Mouse (Mus musculus): ENCODE data around the gene Acp4.
"Not testable (repeated sequence)": the region's sequence is repeated elsewhere in the genome, so short reads cannot be mapped to it uniquely, and the experiment has no call there.

Gene Acp4

DNA sequence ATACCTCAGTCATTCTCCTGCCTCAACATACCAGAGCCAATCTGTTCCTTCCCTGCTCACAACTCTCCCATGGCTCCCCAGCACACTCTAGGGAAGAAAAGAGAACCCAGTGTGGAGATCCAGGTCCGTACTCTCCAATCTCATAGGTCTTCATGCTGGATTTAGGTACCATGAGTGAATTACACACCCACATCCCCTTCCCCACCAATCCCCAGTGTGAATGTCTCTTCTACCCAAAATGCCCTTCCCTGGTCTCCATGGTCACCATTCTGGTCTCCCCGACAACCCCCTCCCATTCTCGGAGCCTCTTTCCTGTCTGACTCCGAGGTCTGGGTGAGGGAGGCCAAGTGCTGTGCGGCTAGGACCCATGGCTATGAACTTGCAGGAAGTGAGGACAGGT is 4.0 kb upstream of the Acp4 start, which contains the start of gene Gm15517:
Gene Gm15517, plus strand, starts transcription at position 301 of the 400 bp plus-strand sequence.
- no peak for DNase-seq

GRCm38 (mm10) chr7:44260410-44260809 is 3.2 kb upstream of the Acp4 start:
- no peak for DNase-seq

- no peak for DNase-seq
Measured at GRCm38 (mm10) chr7:44254930-44255329, 2.2 kb downstream of the Acp4 start.

GRCm38 (mm10) chr7:44253023-44253616 is 4.1 kb downstream of the Acp4 start:
- no peak for DNase-seq

- DNase-seq: not testable (repeated sequence)
Measured at GRCm38 (mm10) chr7:44250732-44251275, 6.4 kb downstream of the Acp4 start.

- no peak for DNase-seq
Measured at GRCm38 (mm10) chr7:44249248-44249647, 7.9 kb downstream of the Acp4 start.

- no peak for DNase-seq
Measured at GRCm38 (mm10) chr7:44247971-44248370, 9.2 kb downstream of the Acp4 start.

DNA sequence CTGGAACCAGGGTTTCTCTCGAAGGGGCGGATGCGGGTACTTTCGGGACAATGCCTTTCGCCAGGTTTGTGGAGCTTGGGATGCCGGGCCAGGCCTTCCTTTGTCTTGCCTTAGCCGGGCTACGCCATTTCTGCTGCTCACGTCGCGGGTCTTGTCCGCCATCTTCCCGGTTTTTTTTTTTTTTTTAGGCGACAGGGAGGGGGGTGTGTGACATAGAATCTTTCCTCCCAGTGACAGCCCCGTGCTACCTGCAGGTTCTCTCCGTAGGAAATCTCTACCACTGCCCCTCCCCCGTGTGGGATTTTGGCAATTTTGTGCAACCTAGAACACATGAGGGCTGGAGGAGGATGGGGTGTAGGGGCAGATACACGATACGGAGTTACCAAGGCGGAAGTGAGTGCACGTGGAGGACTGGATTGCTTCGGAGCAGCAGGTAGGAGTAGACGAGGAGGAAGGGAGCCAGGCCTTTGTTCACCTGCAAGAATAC is 10.2 kb downstream of the Acp4 start:
- DNase-seq: no peak

DNA sequence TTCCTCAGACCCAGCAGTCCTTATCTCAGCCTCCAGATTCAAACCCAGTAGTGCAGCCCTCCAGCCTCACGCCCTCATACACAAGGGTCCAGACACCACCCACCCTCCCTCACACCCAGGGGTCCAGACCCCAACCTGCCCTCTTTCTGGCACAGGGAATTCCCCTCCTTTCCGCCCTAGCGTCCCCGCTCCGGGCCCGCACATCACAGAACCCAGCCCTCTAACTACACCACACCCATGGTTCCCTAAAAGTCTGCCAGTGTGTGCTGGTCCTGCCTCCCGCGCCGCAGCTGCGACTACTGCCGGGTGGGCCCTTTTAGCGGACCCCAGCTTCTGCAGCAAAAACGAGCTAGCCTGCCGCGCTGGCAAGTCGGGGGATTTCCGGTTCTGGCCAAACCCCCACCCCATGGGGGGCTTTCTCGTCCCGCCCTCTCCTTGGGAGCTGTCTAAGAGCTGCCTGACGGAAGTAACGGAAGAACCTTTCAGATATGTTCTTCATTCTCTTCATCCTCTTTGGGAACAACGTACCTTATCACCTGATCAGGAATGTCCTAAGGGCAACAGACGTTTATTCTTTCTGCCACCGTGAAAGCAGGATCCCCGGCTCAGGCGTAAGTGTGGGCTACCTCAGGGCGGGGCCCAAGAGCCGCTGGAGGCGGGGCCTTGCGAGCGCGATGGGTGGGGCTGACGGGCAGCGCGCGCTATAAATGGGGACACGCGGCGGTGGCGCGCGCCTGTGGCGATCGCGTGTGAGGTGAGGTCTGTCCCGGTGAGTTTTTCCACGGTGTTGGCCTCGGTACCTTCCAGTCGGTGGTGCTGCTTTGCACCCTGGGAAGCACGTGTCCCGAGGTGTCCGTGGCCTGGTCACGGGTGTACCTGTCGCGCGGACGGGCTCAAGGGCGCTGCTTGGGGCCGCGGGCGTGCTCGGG is 10.9 kb downstream of the Acp4 start, which contains the start of the genes 1700028J19Rik and 2410002F23Rik:
Gene 1700028J19Rik, minus strand, starts transcription at position 641 of the 929 bp plus-strand sequence.
Gene 2410002F23Rik, plus strand, starts transcription at position 668 of the 929 bp plus-strand sequence.
- DNase-seq: peak; percentile 91

DNA sequence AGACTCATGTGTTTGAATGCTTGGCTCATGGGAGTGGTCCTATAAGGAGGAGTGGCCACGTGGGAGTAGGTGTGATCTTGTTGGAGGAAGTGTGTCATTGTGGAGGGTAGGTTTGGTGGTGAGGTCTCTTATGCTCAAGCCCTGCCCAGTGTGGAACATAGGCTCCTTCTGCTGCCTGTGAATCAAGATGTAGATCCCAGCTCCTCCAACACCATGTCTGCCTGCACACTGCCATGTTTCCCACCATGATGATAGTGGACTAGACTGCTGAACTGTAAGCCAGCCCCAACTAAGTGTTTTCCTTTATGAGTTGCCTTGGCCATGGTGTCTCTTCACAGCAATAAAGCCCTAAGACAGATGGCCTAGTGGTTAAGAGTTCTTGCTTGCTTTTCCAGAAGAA is 13.1 kb downstream of the Acp4 start:
- no peak for DNase-seq

GRCm38 (mm10) chr7:44241163-44241562 is 16.0 kb downstream of the Acp4 start:
- no peak for DNase-seq

DNA sequence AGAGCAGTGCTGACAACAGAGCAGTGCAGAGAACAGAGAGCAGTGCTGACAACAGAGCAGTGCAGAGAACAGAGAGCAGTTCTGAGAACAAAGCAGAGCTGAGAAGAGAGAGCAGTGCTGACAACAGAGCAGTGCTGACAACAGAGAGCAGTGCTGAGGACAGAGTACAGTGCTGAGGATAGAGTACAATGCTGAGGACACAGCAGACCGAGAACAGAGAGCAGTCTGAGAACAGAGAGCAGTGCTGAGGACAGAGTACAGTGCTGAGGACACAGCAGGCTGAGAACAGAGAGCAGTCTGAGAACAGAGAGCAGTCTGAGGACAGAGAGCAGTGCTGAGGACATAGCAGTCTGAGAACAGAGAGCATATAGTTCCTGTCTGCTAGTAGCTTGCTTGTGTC is 16.5 kb downstream of the Acp4 start:
- DNase-seq: no peak

DNA sequence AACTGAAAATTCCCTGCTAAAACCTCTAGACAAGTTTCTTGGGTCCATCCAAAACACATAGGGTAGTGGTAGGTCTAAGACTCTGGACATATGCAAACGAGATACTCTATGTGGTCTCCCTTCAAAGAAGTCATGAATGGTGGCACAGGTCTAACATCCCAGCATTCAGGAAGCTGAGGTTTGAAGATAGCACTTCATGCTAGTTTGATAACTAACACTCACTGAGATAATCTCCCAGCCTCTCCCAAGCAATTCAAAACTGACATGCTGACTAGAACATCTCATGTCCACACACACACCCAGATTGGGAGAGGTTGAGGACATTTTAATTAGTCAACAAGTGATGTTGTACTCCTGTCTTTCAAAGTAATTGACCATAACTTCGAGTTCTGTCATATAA is 17.3 kb downstream of the Acp4 start:
- no peak for DNase-seq

- DNase-seq: no peak
Measured at GRCm38 (mm10) chr7:44235909-44236308, 21.3 kb downstream of the Acp4 start, which contains the start of gene Gm36864. Gene Gm36864 (plus strand): TSS chr7:44236177.

DNA sequence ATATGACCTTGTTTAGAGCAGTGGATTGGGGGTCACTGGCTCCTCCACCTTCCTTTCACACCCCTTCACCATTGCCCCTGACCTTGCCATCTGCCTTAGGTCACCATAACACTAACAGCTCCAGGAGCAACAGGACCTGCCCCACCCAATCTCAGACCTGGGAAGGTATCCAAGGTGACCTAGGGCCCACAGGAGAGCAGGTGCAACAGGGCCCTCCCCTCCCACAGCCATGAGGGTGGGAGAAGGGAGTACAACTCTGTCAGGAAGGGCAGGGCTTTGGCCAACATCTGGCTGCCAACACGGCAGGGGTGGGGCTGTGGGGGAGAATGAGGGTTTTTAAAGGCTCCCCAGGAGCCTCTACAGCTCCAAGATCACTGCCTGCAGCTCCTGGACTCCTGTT is 32.1 kb downstream of the Acp4 start, which contains the start of gene Klk1:
Gene Klk1, plus strand, starts transcription at position 285 of the 400 bp plus-strand sequence.
- no peak for DNase-seq

GRCm38 (mm10) chr7:44222335-44222734 is 34.8 kb downstream of the Acp4 start:
- not testable (repeated sequence) for DNase-seq

GRCm38 (mm10) chr7:44221601-44222000 is 35.6 kb downstream of the Acp4 start:
- not testable (repeated sequence) for DNase-seq

GRCm38 (mm10) chr7:44215645-44216044 is 41.5 kb downstream of the Acp4 start, which contains the start of gene Klk1b5:
Gene Klk1b5 (plus strand): TSS chr7:44215945.
- no peak for DNase-seq

DNA sequence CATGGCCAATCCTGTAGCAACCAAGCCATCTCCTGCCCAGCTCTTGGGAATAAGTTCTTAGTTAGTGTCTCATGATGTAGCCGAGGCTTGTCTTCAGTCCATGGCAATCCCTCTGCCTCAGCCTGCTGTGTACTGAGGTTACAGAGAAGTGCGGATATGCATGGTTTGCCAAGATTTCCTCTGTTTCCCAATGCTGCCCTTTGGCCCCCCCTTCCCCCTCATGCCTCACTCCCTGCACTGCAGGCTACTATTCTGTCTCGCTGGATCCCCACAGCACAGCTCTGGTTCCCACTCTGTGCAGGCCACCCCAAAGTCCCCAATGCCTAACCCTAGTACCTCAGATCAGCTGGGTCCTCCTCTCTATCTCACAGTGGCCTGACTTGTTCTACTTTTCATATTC is 48.9 kb downstream of the Acp4 start:
- DNase-seq: no peak

DNA sequence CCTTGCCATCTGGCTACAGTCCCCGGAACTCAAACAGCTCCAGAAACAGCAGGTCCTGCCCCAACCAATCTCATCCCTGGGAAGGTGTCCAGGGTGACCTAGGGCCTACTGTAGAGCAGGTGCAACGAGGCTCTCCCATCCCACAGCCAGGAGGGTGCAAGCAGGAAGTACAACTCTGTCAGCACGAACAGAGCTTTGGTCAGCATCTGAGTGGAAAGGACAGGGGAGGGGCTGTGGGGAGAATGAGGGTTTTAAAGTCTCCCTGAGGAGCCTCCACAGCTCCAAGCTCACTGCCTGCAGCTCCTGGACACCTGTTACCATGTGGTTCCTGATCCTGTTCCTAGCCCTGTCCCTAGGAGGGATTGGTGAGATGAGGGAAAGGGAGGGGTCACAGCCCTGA is 50.0 kb downstream of the Acp4 start, which contains the start of gene Klk1b4:
Gene Klk1b4, plus strand, starts transcription at position 301 of the 400 bp plus-strand sequence.
- not testable (repeated sequence) for DNase-seq
